Mouse (Mus musculus) adrenal gland, adult 8-10 months (tissue): ENCODE data around the gene Tead4. TPM values are rescaled to one million over a fixed set of nuclear protein-coding genes. Genes with fewer than 3 reads are reported as not detected.
"Not testable (repeated sequence)": the region's sequence is repeated elsewhere in the genome, so short reads cannot be mapped to it uniquely, and the experiment has no call there.

Experiments
- DNase-seq: peaks from one replicate; pipeline ENCODE4 v3.0.0; 2022
- total RNA-seq, 4 experiments: library from RNA; stranded (reverse); gene quantifications; 2 replicates each; pipeline ENCODE4 v1.2.4; 2022

The Tead4 gene
- total RNA-seq, 4 experiments from 2014 or later: 1.3 to 4.1 (median 2.6) TPM

- no peak for DNase-seq
Measured at GRCm38 (mm10) chr6:128234206-128234605, 66.4 kb downstream of the Tead4 start.

- no peak for DNase-seq
Measured at GRCm38 (mm10) chr6:128232216-128232615, 68.4 kb downstream of the Tead4 start.

- no peak for DNase-seq
Measured at GRCm38 (mm10) chr6:128231741-128232140, 68.9 kb downstream of the Tead4 start.

- DNase-seq: no peak
Measured at GRCm38 (mm10) chr6:128227438-128228017, 73.1 kb downstream of the Tead4 start.

GRCm38 (mm10) chr6:128226941-128227340 lies 73.7 kb downstream of the Tead4 start:
- DNase-seq: no peak

- DNase-seq: no peak
Measured at GRCm38 (mm10) chr6:128225846-128226176, 74.8 kb downstream of the Tead4 start.

GRCm38 (mm10) chr6:128225009-128225845 lies 75.4 kb downstream of the Tead4 start:
- no peak for DNase-seq

GRCm38 (mm10) chr6:128223159-128223558 lies 77.5 kb downstream of the Tead4 start:
- no peak for DNase-seq

- DNase-seq: not testable (repeated sequence)
Measured at GRCm38 (mm10) chr6:128215004-128215403, 85.6 kb downstream of the Tead4 start.

GRCm38 (mm10) chr6:128209199-128209598 lies 91.4 kb downstream of the Tead4 start:
- not testable (repeated sequence) for DNase-seq

- DNase-seq: no peak
Measured at GRCm38 (mm10) chr6:128208491-128209170, 92.0 kb downstream of the Tead4 start.

GRCm38 (mm10) chr6:128203557-128203956 lies 97.1 kb downstream of the Tead4 start:
- DNase-seq: no peak

GRCm38 (mm10) chr6:128200847-128201640 lies 99.6 kb downstream of the Tead4 start:
- peak; percentile 33 for DNase-seq

GRCm38 (mm10) chr6:128200116-128200846 lies 100.3 kb downstream of the Tead4 start:
- DNase-seq: peak; percentile 99

GRCm38 (mm10) chr6:128183521-128183920 lies 117.1 kb downstream of the Tead4 start:
- no peak for DNase-seq

- DNase-seq: no peak
Measured at GRCm38 (mm10) chr6:128181176-128181575, 119.4 kb downstream of the Tead4 start.

GRCm38 (mm10) chr6:128179651-128180050 lies 121.0 kb downstream of the Tead4 start:
- DNase-seq: no peak

- peak; percentile 37 for DNase-seq
Measured at GRCm38 (mm10) chr6:128179247-128179646, 121.4 kb downstream of the Tead4 start.

GRCm38 (mm10) chr6:128178681-128179080 lies 121.9 kb downstream of the Tead4 start:
- no peak for DNase-seq
